Mouse (Mus musculus) left cerebral cortex, postnatal 10 days (tissue): ENCODE data around the gene Ptpn21. TPM values are rescaled to one million over a fixed set of nuclear protein-coding genes. Genes with fewer than 3 reads are reported as not detected.

Source experiments
- DNase-seq, 2 experiments: peaks; one replicate each; pipeline ENCODE4 v3.0.0; 2021 to 2022; ENCODE audit warnings: low spot score in 2 of 2, mixed read lengths in 1 of 2; ENCODE audit errors: extremely low spot score in 1 of 2
- intact Hi-C: fragments of 180-260 bp; cut with DNase I; formaldehyde crosslinking; loops from one replicate; pipeline ENCODE4 v1.15.1; 2025
- total RNA-seq, 2 experiments: library from RNA; stranded (reverse); gene quantifications; 2 replicates each; pipeline ENCODE4 v1.2.3; 2021

Ptpn21 gene
- total RNA-seq, 2 experiments from 2014 or later, result 5.4 to 7.9 TPM

DNA sequence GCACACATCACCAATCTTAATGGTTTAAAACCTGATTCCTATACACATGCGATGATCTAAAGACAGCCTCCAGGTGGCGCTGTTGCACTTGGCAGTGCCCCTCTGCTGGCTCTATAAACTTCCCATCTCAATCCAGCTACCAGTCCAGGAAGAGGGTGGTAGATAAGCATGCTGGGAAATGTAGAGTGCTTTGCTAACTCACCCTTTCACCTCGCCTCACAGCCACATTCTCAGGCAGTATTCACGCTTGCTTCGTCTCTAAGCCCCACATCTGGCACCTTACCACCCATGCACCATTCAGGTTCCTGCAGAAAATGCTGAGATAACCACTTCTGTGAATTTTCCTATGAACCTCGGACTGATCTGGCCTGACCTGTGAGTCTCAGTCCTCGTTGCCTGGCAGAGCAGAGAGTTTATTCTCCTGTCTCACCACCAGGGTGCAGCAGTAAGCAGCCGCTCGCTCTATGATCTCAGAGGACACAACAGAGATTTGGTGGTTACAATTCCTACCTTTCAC, 62.5 kb downstream of the Ptpn21 start:
- intact Hi-C loops, result loop anchor here (5.0 kb wide), 1 partner anchor 73 kb away; the partner anchor contains the start of gene Zc3h14
- DNase-seq, result peak; percentile 70 to 85

DNA sequence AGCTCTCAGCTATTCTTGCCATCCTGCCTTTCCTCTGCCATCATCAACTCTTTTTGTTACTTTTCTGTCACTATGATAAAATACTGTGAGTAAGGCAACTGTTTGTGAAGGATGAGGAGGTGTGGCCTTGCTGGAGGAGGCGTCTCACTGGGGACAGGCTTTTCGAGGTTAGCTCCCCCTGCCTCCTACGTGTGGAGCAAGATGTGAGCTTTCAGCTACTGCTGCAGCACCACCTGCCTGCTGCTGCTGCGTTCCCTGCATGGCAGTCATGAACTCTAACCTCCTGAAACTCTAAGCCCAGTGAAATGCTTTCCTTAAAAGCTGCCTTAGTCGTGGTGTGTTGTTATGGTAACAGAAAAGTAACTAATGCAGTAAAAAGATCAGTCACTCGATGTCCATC, 63.3 kb downstream of the Ptpn21 start:
- intact Hi-C loops, result no loop called here
- no peak for DNase-seq

DNA sequence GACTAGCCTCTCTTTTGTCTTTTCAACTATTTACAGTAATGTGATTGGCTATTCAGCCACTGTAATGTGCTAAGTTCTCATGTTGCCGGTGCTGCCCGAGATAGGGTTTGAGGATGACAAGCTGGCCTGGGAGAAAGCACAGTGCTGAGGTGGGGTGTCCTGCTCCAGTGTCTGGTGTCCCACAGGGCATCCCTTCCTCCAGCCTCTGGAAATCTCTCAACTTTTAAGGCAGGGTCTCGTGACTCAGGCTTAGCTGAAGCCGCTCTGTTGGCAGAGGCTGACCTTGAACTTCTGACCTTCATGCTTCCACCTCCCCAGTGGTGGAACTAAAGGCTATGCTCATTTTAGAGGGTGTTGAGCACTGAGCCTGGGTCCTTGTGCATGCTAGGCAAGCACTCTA, 66.8 kb downstream of the Ptpn21 start:
- intact Hi-C loops, result no loop called here
- DNase-seq, result no peak

DNA sequence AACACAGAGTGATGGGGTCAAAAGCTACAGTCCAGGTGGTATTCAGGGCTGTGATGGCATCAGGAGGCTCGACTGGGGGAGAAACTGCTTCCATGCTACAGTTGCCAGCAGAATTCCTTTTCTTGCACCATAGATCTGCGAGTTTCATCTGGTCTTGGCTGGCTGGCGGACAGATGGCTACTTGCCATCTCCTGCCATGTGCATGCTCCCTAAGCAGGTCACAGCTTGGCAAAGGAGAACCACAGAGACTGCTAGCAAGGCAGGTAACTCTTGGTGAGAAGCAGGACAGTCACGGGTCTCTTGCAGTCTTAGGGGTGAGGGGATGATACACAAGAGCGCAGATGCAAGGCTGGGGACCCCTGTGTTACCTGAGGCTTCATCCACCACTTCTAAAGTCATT, 67.3 kb downstream of the Ptpn21 start:
- DNase-seq, result no peak
- intact Hi-C loops, result no loop called here

DNA sequence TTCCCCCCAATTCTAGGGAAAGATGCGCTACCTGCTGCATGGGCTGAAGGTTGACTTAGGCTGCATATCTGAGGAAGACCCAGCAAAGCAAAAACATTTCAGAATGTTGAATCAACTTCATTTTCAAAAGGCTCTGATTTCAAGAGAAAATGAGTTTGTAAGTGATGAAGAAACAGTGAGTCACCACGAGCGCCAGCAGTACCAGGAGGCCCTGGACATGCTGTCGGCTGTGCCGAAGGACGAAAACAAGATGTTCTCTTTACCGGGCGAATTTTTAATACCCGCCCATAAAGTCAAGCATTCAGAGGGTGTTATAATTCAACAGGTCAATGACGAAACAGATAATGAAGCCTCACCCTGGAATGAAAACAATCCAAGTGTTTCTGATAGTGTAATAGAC, 68.1 kb downstream of the Ptpn21 start:
- no peak for DNase-seq

DNA sequence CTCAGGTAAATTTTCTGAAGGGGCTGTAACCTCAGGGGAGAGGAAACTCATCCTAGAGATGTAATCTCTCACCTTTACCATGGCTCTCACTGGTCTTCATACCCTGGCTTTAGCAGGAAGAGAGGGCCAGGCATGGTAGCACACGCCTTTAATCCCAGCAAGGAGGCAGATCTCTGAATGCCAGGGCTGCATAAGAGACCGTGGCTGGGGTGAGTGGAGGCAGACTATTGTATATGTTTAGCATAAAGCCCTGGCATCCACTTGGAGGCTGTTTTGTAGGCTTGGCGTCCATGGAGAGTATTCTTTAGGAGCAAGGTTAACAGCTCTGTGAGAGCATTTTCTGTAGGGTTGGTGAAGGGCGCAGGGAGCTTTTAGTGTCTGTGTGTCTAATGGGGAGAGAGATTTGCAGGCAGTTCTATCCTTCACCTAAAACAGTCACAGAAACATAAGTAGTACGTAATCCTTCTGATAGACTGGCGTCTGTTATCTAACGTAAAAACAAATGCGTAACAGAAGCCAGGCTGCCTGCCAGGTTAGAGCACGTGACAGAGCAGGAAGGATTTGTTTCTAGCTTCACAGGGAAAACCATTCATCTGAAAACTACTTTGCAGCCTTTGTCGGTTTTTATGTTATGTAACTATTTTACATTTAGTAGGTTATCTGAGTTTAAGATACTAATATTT, 68.9 kb downstream of the Ptpn21 start:
- intact Hi-C loops, result no loop called here
- peak; percentile 57 to 65 for DNase-seq

More for the DNA sequence above, 68.1 kb downstream of the Ptpn21 start:
- intact Hi-C loops, result no loop called here

DNA sequence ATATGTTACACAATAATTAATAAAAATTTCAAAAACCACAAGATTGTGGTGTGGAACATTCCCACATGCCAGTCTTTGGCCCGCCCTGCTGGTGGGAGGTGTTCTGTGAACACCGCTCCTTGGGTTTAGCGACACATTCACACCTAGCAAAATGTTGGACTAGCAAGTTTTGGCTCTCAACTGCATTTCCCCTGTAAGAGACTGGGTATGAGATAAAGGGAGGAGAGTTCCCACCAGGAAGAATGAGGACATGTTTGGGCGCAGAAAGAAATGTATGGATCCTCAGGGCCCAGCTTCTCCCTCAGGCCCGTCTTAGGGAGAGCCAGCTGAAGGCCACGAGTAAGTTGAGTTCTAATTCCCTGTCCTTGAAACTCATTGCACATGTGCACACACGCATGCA, 74.6 kb downstream of the Ptpn21 start:
- intact Hi-C loops, result no loop called here
- no peak for DNase-seq

DNA sequence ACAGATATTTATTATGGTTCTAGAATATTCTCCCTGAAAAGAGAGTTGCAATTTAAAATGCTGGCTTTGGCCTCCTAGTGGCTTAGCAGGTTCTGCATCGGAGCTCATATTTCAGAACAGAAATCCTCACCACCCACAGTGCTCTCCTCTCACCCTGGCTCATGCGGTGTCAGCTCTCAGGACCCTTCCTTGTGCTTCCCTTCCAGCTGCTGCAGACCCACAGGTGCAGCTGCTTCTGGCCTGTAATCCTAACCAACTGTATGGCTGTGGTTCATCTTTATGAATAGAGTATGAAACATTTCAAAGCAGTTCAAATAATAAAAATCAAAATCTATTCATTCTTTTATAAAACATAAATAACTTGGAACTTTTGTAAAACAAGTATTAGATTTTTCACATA, 80.3 kb downstream of the Ptpn21 start:
- DNase-seq, result no peak
- intact Hi-C loops, result no loop called here

DNA sequence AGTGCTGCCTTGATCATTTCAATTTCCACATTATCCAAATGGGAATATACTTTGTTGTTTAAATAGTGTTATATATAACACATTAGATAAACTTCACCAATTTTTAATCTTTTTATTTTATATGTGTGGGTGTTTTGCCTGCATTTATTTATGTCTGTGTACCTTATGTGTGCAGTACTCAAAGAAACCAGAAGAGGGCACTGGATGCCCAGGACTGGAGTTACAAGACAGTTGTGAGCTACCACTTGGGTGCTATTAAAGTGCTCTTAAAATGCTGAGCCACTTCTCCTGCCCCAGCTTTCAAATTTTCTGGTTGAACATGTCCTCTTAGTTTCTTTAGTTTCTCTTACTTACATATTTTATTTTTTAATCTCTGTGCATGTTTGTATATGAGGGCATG, 92.4 kb downstream of the Ptpn21 start:
- intact Hi-C loops, result no loop called here
- no peak for DNase-seq

DNA sequence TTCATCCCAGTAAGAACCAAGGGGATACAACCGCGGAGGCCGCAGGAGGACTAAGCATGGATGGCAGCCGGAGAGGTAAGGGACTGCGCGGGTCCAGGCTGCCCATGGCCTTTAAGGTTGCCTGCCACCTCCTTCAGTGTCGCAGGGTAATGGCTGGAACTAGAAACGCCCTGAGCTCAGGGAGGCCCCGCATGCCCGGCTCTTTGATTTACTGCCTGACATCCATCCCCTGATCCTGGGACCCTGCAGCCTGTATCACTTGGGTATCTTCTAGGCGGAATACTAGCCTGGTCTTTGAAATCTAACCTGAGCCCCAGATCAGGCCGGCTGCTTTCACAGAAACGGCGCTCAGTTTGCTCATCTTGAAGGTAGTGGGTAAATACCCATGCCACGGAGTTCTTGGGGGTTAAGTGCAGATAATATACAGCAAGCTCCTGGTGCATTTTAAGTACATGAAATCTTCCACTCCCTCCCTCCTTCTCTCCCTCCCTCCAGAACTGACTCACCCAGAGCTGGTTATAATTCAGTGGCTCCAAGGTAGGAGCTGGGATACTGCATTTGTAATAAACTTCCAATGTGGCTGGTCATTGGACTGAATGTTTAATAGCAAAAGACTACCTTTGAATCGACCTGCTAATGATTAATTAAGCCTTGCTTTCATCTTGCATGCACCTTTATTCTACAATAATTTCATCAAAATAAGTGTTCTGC, 108.8 kb downstream of the Ptpn21 start:
- intact Hi-C loops, result loop anchor here (10.0 kb wide), 1 partner anchor 424 kb away; no protein-coding TSS in a partner anchor
- DNase-seq, result no peak

DNA sequence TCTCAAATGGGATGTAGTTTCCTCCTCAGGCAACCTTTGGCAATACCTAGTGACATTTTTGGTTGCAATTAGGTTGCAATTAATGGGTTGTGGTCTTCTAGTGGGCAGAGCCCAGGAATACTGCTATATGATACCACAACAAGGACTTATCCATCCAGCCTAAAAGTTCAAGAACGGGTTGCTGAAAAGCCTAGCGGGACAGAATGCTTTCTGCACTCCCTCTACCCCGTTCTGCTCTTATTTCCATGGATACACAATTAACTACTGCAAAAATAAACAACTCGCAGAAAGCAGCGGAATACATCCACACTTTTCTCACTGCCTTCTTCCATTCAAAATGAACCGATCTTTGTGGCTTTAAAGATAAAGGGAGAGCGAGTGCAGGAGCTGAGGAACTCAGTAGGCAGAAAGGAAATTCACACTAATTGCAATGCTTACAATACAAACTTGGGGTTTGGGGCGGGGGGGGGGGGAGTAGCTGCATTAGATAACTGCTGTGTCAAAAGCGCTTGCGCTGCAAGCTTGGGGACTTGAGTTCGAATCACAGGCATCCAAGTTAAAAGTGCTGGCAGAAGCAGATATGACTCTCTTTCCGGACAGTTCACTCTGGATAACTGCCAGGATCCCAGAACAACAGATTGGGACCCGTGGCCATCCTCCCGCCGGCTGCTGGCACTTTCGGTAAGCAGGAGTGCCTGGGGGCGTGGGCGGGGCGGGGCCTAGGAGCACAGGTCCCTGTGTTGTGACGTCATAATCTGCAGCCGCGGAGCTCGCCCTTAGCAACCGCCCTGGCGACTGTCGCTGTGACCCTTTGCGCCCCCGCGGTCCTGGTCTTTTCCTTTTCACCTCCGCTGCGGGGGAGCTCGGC, 109.6 kb downstream of the Ptpn21 start, which contains the start of gene Spata7:
Spata7 (plus strand) TSS at position 766 of the 868 bp plus-strand sequence.
- DNase-seq, result peak; percentile 78 to 94
- intact Hi-C loops, result loop anchor here (10.0 kb wide), 1 partner anchor 423 kb away; no protein-coding TSS in a partner anchor

Other genes starting within 250 kb of the Ptpn21 start
- 10 to 100 TPM; 44.2 to 46.2 TPM for gene Kcnk10, start 159.1 kb downstream of the Ptpn21 start, total RNA-seq
- gene Spata7, start 109.2 kb downstream of the Ptpn21 start, total RNA-seq, result 10 to 100 TPM; 37.9 to 38.5 TPM
- 100 to 1,000 TPM; 103 to 106 TPM for gene Zc3h14, start 9.6 kb upstream of the Ptpn21 start, total RNA-seq
- gene Eml5, start 164.1 kb upstream of the Ptpn21 start, total RNA-seq, result 10 to 100 TPM; 62.3 to 64.2 TPM
- 10 to 100 TPM; 27.4 to 35.0 TPM for gene Ttc8, start 183.2 kb upstream of the Ptpn21 start, total RNA-seq